Mouse (Mus musculus) G1E-ER4 (cell line): ENCODE results near the gene Sema3b. TPM values are rescaled to one million over a fixed set of nuclear protein-coding genes. Genes with fewer than 3 reads are reported as not detected.

Experiments
- GATA1 ChIP-seq: IDR thresholded peaks from one replicate; pipeline ENCODE4 v1.8.0; 2012; ENCODE audit warnings: low read length, inconsistent platforms
- polyA plus RNA-seq: library from polyadenylated mRNA; stranded (reverse); fragments of >175 nt; gene quantifications from 2 replicates; pipeline ENCODE4 v1.2.3, GENCODE M21; 2012

The Sema3b gene
- polyA plus RNA-seq, 1 experiment = not detected

GRCm38 (mm10) chr9:107626158-107626843, 17.3 kb upstream of the Sema3b start:
- TF ChIP-seq GATA1 = no peak

GRCm38 (mm10) chr9:107625351-107626128, 16.5 kb upstream of the Sema3b start:
- TF ChIP-seq GATA1 = no peak

GRCm38 (mm10) chr9:107624951-107625350, 15.9 kb upstream of the Sema3b start:
- no peak for TF ChIP-seq GATA1

GRCm38 (mm10) chr9:107624539-107624938, 15.5 kb upstream of the Sema3b start:
- no peak for TF ChIP-seq GATA1

GRCm38 (mm10) chr9:107620954-107621353, 11.9 kb upstream of the Sema3b start:
- TF ChIP-seq GATA1 = no peak

- TF ChIP-seq GATA1 = no peak
Observed at GRCm38 (mm10) chr9:107619546-107619879, 10.5 kb upstream of the Sema3b start.

- no peak for TF ChIP-seq GATA1
Observed at GRCm38 (mm10) chr9:107618778-107619545, 9.9 kb upstream of the Sema3b start.

GRCm38 (mm10) chr9:107618098-107618497, 9.1 kb upstream of the Sema3b start:
- TF ChIP-seq GATA1 = no peak

- no peak for TF ChIP-seq GATA1
Observed at GRCm38 (mm10) chr9:107617461-107617860, 8.4 kb upstream of the Sema3b start.

GRCm38 (mm10) chr9:107615035-107615434, 6.0 kb upstream of the Sema3b start:
- no peak for TF ChIP-seq GATA1

- no peak for TF ChIP-seq GATA1
Observed at GRCm38 (mm10) chr9:107612945-107613569, 4.0 kb upstream of the Sema3b start.

- no peak for TF ChIP-seq GATA1
Observed at GRCm38 (mm10) chr9:107612191-107612944, 3.3 kb upstream of the Sema3b start.

GRCm38 (mm10) chr9:107611456-107612190, 2.6 kb upstream of the Sema3b start:
- no peak for TF ChIP-seq GATA1

- TF ChIP-seq GATA1 = no peak
Observed at GRCm38 (mm10) chr9:107609433-107609830, 403 bp upstream of the Sema3b start.
